Mouse (Mus musculus) embryonic facial prominence, embryonic 15.5 days (tissue): ENCODE measurements around the gene Hoxa6. TPM values are rescaled to one million over a fixed set of nuclear protein-coding genes. Genes with fewer than 3 reads are reported as not detected.

Experiments used
- ATAC-seq: fragments of 200-750 bp; cut with Nextera tagmentation; 2 replicates; pipeline ENCODE4 v1.8.0; 2017; ENCODE audit warnings: low read depth, moderate TSS enrichment; ENCODE audit not compliant: insufficient number of reproducible peaks, low FRiP score, low TSS enrichment
- H3K27ac ChIP-seq: fragments of 300-500 bp; sonication (generic); replicated peaks from 2 replicates; pipeline ENCODE4 v1.5.1; 2015; ENCODE audit warnings: mild to moderate bottlenecking, inconsistent platforms
- H3K27me3 ChIP-seq: fragments of 300-500 bp; sonication (generic); 2 replicates; pipeline ENCODE4 v1.6.1; 2015; ENCODE audit warnings: inconsistent platforms
- H3K36me3 ChIP-seq: fragments of 300-500 bp; sonication (generic); 2 replicates; pipeline ENCODE4 v1.6.1; 2015; ENCODE audit warnings: mild to moderate bottlenecking, inconsistent platforms
- H3K4me1 ChIP-seq: fragments of 300-500 bp; sonication (generic); 2 replicates; pipeline ENCODE4 v1.6.1; 2015; ENCODE audit warnings: inconsistent platforms
- H3K4me2 ChIP-seq: fragments of 300-500 bp; sonication (generic); replicated peaks from 2 replicates; pipeline ENCODE4 v1.6.1; 2015; ENCODE audit warnings: mild to moderate bottlenecking, inconsistent platforms
- H3K4me3 ChIP-seq: fragments of 300-500 bp; sonication (generic); replicated peaks from 2 replicates; pipeline ENCODE4 v1.5.1; 2015; ENCODE audit warnings: mild to moderate bottlenecking, inconsistent platforms
- H3K9ac ChIP-seq: fragments of 300-500 bp; sonication (generic); 2 replicates; pipeline ENCODE4 v1.6.1; 2015; ENCODE audit warnings: inconsistent platforms
- H3K9me3 ChIP-seq: fragments of 300-500 bp; sonication (generic); replicated peaks from 2 replicates; pipeline ENCODE4 v1.6.1; 2016; ENCODE audit warnings: inconsistent platforms
- WGBS: fragments of 180-500 bp; shearing (Covaris S2); methylation state at CpG from one replicate; pipeline ENCODE4 v1.1.7; 2015; 5-methylcytosine and 5-hydroxymethylcytosine counted together
- polyA plus RNA-seq: library from polyadenylated mRNA; unstranded; fragments of >200 nt; fragmentation: Nextera tagmentation; extraction: Ambion mirVana; gene quantifications from 2 replicates; pipeline ENCODE4 v1.2.1, GENCODE M21; 2015

Hoxa6 gene
- polyA plus RNA-seq, 1 experiment from 2014 or later, result not detected

DNA sequence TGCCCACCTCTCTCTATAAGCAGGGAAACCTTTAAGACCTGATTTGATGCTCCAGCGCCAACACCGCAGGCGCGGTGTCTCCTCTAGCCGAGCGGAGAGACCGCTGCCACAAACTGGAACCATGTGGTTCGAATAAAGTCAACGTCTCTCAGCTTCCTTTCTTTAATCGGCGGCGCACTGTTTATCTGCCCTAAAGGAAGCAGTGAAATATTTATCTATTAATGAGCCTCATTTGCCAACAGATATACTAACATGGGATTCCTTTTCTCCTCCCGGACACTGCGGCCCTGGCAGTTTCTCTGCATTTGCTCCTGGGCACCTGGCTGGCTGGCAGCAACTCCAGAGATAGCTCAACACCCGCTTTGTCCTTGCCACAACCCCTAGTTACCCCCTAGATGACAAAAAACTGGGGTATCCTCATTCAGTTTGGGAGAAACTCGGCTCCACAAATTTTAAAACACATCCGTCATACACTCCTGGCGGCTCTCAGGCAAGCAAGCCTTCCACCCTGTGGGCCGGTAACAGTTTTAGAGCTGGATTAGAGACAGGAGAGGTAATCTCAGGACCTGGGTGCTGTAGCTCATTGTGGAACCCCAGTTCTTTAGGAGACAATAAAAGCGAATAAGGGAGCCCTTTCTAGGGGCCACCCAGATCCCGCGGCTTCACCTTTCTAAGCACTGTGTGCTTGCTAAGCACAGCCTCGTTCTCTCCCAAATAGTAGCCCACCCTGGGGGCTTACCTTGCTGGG, 9.5 kb upstream of the Hoxa6 start:
- peak overlapping the region; percentile 37 for H3K4me2 ChIP-seq

GRCm38 (mm10) chr6:52217459-52217768, 8.9 kb upstream of the Hoxa6 start:
- Histone ChIP-seq H3K4me1 (peaks cover 33% of the 10 kb centered on the region), H3K27me3 (peaks cover 100% of the 10 kb centered on the region), H3K4me3 (peak overlapping the region; percentile 29), H3K27ac (no peak overlapping the region), H3K4me2 (peak overlapping the region; percentile 37), H3K9me3 (no peaks in the 10 kb centered on the region), H3K36me3 (no peaks in the 10 kb centered on the region), H3K9ac (no peak overlapping the region)
- ATAC-seq, result no peak
- WGBS, result under 1% methylated on average over 25 of the region's 25 CpGs

More for the DNA sequence above, 9.5 kb upstream of the Hoxa6 start:
- Histone ChIP-seq H3K9ac (no peak overlapping the region), H3K4me3 (peak overlapping the region; percentile 29), H3K36me3 (no peaks in the 10 kb centered on the region), H3K9me3 (no peaks in the 10 kb centered on the region), H3K4me1 (peaks cover 27% of the 10 kb centered on the region), H3K27ac (no peak overlapping the region), H3K27me3 (peaks cover 100% of the 10 kb centered on the region)
- ATAC-seq, result no peak
- WGBS, result 4% methylated on average over 23 of the region's 23 CpGs

DNA sequence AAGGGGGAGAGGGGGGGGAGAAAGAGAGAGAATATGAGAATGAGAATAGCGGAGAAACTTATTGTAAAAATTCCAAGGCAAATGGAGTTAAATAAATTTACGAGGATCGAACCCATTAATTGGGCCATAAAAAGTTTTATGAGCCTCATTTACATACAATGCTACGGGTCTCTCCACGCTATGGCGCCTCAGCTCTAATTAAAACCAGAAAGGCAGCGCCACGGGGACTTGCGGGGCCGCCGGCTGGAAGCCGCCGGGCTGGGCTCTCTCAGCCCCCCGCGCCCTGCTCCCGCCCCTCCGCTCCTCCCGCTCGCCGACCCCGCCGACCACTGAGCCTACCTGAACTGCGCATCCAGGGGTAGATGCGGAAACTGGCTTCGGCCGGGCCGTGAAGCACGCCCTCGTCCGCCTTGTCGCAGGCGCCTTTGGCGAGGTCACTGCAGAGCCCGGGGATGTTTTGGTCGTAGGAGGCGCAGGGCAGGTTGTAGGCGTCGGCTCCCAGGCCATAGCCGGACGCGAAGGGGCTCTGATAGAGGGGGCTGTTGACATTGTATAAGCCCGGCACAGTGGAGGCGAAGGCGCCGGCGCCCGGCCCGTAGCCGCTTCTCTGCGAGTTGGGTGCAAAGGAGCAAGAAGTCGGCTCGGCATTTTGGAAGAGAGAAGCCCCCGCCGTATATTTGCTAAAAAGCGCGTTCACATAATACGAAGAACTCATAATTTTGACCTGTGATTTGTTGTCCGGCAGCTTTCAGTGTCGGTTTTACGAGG, 8.4 kb upstream of the Hoxa6 start:
- peak overlapping the region; percentile 29 for H3K4me3 ChIP-seq
- no peaks in the 10 kb centered on the region for H3K36me3 ChIP-seq
- H3K9ac ChIP-seq, result no peak overlapping the region
- 3% methylated on average over 60 of the region's 60 CpGs for WGBS
- H3K4me2 ChIP-seq, result peak overlapping the region; percentile 37
- H3K27ac ChIP-seq, result no peak overlapping the region
- no peaks in the 10 kb centered on the region for H3K9me3 ChIP-seq
- H3K27me3 ChIP-seq, result peaks cover 100% of the 10 kb centered on the region
- H3K4me1 ChIP-seq, result peaks cover 31% of the 10 kb centered on the region
- no peak for ATAC-seq

- H3K27me3 ChIP-seq, result peaks cover 100% of the 10 kb centered on the region
- no peak overlapping the region for H3K4me2 ChIP-seq
These were observed 7.4 kb upstream of the Hoxa6 start for GRCm38 (mm10) chr6:52215771-52216535.

DNA sequence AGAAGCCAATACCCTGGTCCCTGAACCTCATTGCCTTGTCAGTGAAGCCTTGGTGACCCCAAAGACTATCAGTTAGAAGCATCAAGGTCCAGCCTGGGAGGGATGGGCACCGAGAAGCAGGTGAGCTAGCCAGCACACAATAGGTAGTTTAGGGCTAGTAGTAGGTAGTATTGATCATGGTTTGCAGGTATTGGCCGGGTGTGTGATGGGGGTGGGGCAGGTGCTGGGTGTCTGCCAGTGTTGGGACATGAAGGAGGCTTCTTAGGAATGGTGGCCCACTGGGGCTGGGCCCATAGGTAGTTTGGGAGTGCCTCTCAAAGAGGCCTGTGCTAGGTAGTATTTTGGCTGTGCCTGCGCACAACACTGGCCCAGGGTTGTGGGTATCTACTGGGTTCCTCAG, 6.5 kb upstream of the Hoxa6 start:
- Histone ChIP-seq H3K36me3 (no peaks in the 10 kb centered on the region), H3K4me2 (no peak overlapping the region), H3K9me3 (no peaks in the 10 kb centered on the region), H3K27me3 (peaks cover 99% of the 10 kb centered on the region), H3K4me3 (no peak overlapping the region), H3K27ac (no peak overlapping the region), H3K9ac (no peak overlapping the region), H3K4me1 (peaks cover 24% of the 10 kb centered on the region)
- no peak for ATAC-seq
- 12% methylated on average over 3 of the region's 3 CpGs for WGBS

More at GRCm38 (mm10) chr6:52215771-52216535, 7.4 kb upstream of the Hoxa6 start:
- no peak overlapping the region for H3K4me3 ChIP-seq
- H3K4me1 ChIP-seq, result peaks cover 25% of the 10 kb centered on the region
- no peaks in the 10 kb centered on the region for H3K36me3 ChIP-seq
- 2% methylated on average over 30 of the region's 30 CpGs for WGBS
- no peaks in the 10 kb centered on the region for H3K9me3 ChIP-seq
- no peak overlapping the region for H3K27ac ChIP-seq
- no peak for ATAC-seq
- no peak overlapping the region for H3K9ac ChIP-seq

DNA sequence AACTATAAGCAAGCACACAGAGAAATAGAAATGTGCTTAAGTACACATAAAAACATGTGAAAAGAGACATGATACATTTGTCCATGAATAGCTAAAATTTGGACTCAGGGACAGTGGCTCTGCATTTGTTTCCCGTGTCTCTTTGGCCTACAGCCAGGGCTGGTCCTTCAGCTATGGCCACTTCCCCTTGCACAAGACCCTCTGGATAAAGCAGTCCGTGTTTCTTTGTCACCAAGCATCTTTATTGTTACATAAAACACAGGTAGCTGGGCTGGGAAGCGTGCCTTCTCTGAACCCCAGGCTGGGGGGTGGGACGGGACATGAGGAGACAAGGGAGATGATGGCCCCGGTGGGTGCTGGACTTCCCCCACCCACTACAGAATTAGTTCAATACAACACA, 5.7 kb upstream of the Hoxa6 start:
- Histone ChIP-seq H3K9me3 (no peaks in the 10 kb centered on the region), H3K36me3 (no peaks in the 10 kb centered on the region), H3K9ac (no peak overlapping the region), H3K27ac (no peak overlapping the region), H3K4me2 (no peak overlapping the region), H3K4me1 (peaks cover 24% of the 10 kb centered on the region), H3K4me3 (no peak overlapping the region), H3K27me3 (peaks cover 99% of the 10 kb centered on the region)
- 11% methylated on average over 5 of the region's 5 CpGs for WGBS
- no peak for ATAC-seq

DNA sequence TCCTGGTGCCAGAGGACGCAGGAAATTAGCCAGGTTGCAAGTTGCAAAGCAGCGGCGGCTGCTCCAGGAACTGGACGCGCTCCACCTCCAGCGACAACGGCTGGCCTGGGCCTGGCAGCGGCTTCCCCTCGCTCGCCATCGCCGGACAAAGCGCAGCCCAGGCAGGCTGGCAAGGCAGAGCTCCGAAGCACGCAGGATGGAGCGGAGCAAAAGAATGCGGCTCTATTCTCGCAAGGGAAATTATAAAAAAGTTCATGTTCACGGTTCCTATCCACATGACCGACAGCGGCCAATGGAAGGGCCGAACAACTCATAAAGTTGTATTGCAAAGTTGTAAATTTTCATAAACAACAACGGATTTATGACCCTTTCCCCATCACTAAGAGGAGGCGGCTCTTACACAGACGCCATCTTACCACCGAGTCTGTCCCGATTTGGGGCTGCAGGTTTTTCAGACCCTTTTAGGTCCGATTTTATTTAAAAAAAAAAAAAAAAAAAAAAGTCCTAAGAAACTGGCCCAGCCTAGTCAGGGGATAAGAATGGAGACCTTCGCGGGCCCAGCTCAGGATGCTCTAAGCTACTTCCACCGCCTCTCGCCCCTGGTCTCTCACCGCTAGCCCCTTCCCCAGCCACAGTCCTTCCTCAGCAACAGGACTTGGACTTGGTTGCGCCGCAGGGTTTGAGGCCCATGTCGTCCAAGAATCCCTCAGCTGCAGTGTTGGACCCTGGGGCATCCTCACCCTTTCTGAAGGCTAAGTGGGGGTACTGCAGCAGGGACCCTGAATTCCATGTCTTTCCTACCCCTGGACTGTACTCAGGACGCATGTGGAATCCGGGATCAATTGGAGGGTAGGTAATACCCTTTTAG, 4.8 kb upstream of the Hoxa6 start, which contains the start of the genes Hoxa3 and Gm28308:
Hoxa3 (minus strand) TSS at position 218 of the 868 bp plus-strand sequence.
Gm28308 (minus strand) TSS at position 221 of the 868 bp plus-strand sequence.
- Histone ChIP-seq H3K4me1 (peaks cover 32% of the 10 kb centered on the region), H3K4me2 (no peak within 1 kb of the TSS), H3K27ac (no peak within 1 kb of the TSS), H3K9me3 (no peaks in the 10 kb centered on the region), H3K27me3 (peaks cover 99% of the 10 kb centered on the region), H3K36me3 (no peaks in the 10 kb centered on the region), H3K9ac (no peak within 1 kb of the TSS), H3K4me3 (peak within 1 kb of the TSS; percentile 24)
- WGBS, result 2% methylated on average over 38 of the region's 38 CpGs
- ATAC-seq, result no peak

GRCm38 (mm10) chr6:52212556-52213118, 4.1 kb upstream of the Hoxa6 start:
- ATAC-seq, result no peak
- Histone ChIP-seq H3K27me3 (peaks cover 98% of the 10 kb centered on the region), H3K4me3 (peak overlapping the region; percentile 24), H3K9ac (no peak overlapping the region), H3K36me3 (no peaks in the 10 kb centered on the region), H3K27ac (no peak overlapping the region), H3K4me2 (no peak overlapping the region), H3K9me3 (no peaks in the 10 kb centered on the region), H3K4me1 (peaks cover 30% of the 10 kb centered on the region)
- WGBS, result under 1% methylated on average over 22 of the region's 22 CpGs

- 0 out of 2 replicates have a peak overlapping the region, but pooled peaks have one; percentile 10 for H3K4me3 ChIP-seq
- no peak overlapping the region for H3K4me2 ChIP-seq
- H3K27me3 ChIP-seq, result peaks cover 98% of the 10 kb centered on the region
- WGBS, result 5% methylated on average over 13 of the region's 13 CpGs
- H3K4me1 ChIP-seq, result peaks cover 24% of the 10 kb centered on the region
- ATAC-seq, result no peak
- no peak overlapping the region for H3K9ac ChIP-seq
- H3K9me3 ChIP-seq, result no peaks in the 10 kb centered on the region
- no peak overlapping the region for H3K27ac ChIP-seq
- H3K36me3 ChIP-seq, result no peaks in the 10 kb centered on the region
These were observed 3.4 kb upstream of the Hoxa6 start for GRCm38 (mm10) chr6:52211961-52212360.
